Mouse (Mus musculus) embryonic facial prominence, embryonic 11.5 days (tissue): ENCODE results near the gene Rab4a. TPM values are rescaled to one million over a fixed set of nuclear protein-coding genes. Genes with fewer than 3 reads are reported as not detected.

Experiments used
- ATAC-seq: fragments of 200-750 bp; cut with Nextera tagmentation; replicated peaks from 2 replicates; pipeline ENCODE4 v1.8.0; 2017; ENCODE audit warnings: low read depth; ENCODE audit not compliant: insufficient number of reproducible peaks, low FRiP score, low TSS enrichment
- DNase-seq: peaks from one replicate; pipeline ENCODE4 v3.0.0-alpha.2; 2015; ENCODE audit warnings: low spot score
- H3K27ac ChIP-seq: fragments of 300-500 bp; sonication (generic); replicated peaks from 2 replicates; pipeline ENCODE4 v1.5.1; 2014; ENCODE audit warnings: mild to moderate bottlenecking, low read depth, low read length, control low read depth
- H3K27me3 ChIP-seq: fragments of 300-500 bp; sonication (generic); 2 replicates; pipeline ENCODE4 v1.6.1; 2014; ENCODE audit warnings: mild to moderate bottlenecking, low read length, moderate library complexity, mixed read lengths; ENCODE audit not compliant: control insufficient read depth, insufficient read depth
- H3K36me3 ChIP-seq: fragments of 300-500 bp; sonication (generic); replicated peaks from 2 replicates; pipeline ENCODE4 v1.6.1; 2014; ENCODE audit warnings: low read depth, mild to moderate bottlenecking, low read length, moderate library complexity, mixed read lengths; ENCODE audit not compliant: control insufficient read depth, insufficient read depth
- H3K4me1 ChIP-seq: fragments of 300-500 bp; sonication (generic); 2 replicates; pipeline ENCODE4 v1.6.1; 2014; ENCODE audit warnings: low read length, mixed read lengths; ENCODE audit not compliant: control insufficient read depth, insufficient read depth
- H3K4me2 ChIP-seq: fragments of 300-500 bp; sonication (generic); 2 replicates; pipeline ENCODE4 v1.6.1; 2014; ENCODE audit warnings: low read depth, mild to moderate bottlenecking, control low read depth, low read length, moderate library complexity
- H3K4me3 ChIP-seq: fragments of 300-500 bp; sonication (generic); 2 replicates; pipeline ENCODE4 v1.5.1; 2014; ENCODE audit warnings: low read depth, low read length, control low read depth
- H3K9ac ChIP-seq: fragments of 300-500 bp; sonication (generic); replicated peaks from 2 replicates; pipeline ENCODE4 v1.6.1; 2014; ENCODE audit warnings: mild to moderate bottlenecking, control low read depth, low read length
- H3K9me3 ChIP-seq: fragments of 300-500 bp; sonication (generic); replicated peaks from 2 replicates; pipeline ENCODE4 v1.6.1; 2016; ENCODE audit warnings: mild to moderate bottlenecking, low read length, inconsistent platforms, mixed read lengths; ENCODE audit not compliant: control insufficient read depth
- WGBS: fragments of 180-500 bp; shearing (Covaris S2); extraction: QIAGEN DNeasy Blood & Tissue Kit; methylation state at CpG from one replicate; pipeline ENCODE4 v1.1.7; 2014; 5-methylcytosine and 5-hydroxymethylcytosine counted together
- polyA plus RNA-seq: library from polyadenylated mRNA; unstranded; fragments of >200 nt; fragmentation: Nextera tagmentation; extraction: Ambion mirVana; gene quantifications from 2 replicates; pipeline ENCODE4 v1.2.1, GENCODE M21; 2014

The Rab4a gene
- polyA plus RNA-seq, 1 experiment from 2014 or later, result 56.7 TPM

DNA sequence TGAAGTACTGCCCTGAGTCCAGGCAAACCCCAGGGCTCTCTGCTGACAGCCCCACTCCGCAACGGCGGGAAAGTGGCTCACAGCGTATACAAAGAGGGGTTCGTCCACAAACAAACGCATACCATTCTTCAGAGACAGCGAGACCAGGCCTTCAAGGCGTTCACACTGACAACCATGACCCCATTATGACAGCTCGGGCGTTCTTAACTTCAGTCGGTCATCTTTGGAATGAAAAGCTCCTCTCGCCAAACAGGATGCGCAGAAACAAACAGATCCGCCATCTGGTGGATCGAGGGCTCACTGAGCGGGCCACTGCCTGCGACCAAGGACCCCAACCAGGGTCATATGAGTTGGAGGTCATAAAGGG, 52.8 kb downstream of the Rab4a start:
- WGBS, result under 1% methylated on average over 17 of the region's 17 CpGs
- peak overlapping the region; percentile 94 for H3K4me3 ChIP-seq
- peak overlapping the region; percentile 92 for H3K4me2 ChIP-seq
- H3K4me1 ChIP-seq, result no peaks in the 10 kb centered on the region
- peak; percentile 34 for DNase-seq
- H3K27ac ChIP-seq, result no peak overlapping the region
- peak overlapping the region; percentile 76 for H3K9ac ChIP-seq
- no peaks in the 10 kb centered on the region for H3K9me3 ChIP-seq
- ATAC-seq, result 0 out of 2 replicates have a peak, but pooled peaks have one; percentile 10
- no peaks in the 10 kb centered on the region for H3K27me3 ChIP-seq
- H3K36me3 ChIP-seq, result no peaks in the 10 kb centered on the region

DNA sequence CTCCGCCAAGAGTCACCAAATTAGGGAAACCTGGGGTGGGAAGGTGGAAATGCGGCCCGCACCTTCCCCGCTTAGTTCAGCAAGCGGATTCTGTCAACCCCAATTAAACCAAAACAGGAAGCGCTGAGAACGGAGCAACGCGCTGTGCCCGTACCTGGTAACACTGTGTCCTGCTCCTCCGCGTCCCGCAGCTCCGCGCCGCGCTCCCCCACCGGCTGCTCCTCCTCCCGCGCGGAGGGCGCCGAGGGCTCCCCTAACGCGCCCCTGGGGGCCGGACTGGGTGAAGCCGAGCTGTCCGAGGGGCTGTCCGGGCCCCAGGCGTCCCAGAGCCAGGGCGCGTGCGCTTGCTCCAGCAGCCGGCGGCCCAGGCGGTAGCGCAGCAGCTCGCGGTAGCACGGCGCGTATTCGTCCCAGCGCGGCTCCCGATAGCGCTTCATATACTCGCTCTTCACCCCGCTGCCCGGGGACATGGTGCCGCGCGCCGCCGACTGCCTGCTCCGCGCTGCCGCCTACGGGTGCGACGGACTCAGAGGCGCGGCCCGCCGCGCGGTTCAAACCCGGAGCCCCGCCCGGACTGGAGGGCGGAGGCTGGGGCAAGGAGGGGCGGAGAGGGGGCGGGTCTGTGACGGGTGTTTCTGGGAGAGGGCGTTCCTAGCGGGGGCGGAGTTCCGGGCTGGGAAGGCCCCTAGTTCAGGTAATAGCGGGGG, 53.3 kb downstream of the Rab4a start:
- Histone ChIP-seq H3K27me3 (no peaks in the 10 kb centered on the region; the same call in 1 of the 2 replicates), H3K27ac (no peak overlapping the region; the same call in 1 of the 2 replicates), H3K4me3 (peak overlapping the region; percentile 94)

DNA sequence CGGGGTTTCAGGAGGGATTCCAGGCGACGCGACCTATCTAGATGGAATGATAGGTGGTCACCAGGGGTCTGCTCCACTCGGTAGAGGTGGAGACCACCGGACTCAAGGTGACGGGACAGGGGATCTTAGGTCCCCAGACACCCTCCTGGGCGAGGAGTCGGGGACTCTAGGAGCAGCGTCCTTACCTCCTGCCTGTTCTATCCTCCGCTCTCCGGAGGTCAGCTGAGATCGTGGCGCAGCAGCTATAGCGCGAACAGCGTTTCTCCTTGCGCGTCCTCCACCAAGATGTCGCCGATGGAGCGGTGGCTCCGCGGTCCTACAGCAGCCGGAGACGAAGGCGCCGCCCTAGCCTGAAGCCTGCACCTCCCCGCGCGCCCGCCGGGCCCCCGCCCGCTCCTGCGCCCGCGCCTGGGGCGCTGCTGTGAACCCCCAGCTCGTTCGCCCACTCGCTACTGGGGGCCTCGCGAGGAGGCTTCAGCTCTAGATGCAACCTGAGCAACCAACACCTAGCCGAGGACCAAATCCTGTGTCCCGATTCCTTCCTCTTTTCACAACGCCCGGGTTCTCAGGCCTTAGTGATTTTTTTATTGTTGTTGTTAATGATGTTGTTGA, 54.0 kb downstream of the Rab4a start, which contains the start of gene Ccsap:
Gene Ccsap (minus strand): TSS at position 562 of the 612 bp plus-strand sequence.
- Histone ChIP-seq H3K27me3 (no peaks in the 10 kb centered on the region; the same call in 1 of the 2 replicates), H3K4me2 (peak within 1 kb of the TSS; percentile 92), H3K27ac (no peak within 1 kb of the TSS; the same call in 1 of the 2 replicates), H3K9ac (peak within 1 kb of the TSS; percentile 76), H3K4me3 (peak within 1 kb of the TSS; percentile 94), H3K9me3 (no peaks in the 10 kb centered on the region), H3K36me3 (no peaks in the 10 kb centered on the region), H3K4me1 (no peaks in the 10 kb centered on the region)
- DNase-seq (peak; percentile 39), ATAC-seq (peak; percentile 66)
- WGBS, result 2% methylated on average over 48 of the region's 48 CpGs

More for the DNA sequence above, 53.3 kb downstream of the Rab4a start:
- Histone ChIP-seq H3K9me3 (no peaks in the 10 kb centered on the region), H3K9ac (peak overlapping the region; percentile 76), H3K4me2 (peak overlapping the region; percentile 92), H3K36me3 (no peaks in the 10 kb centered on the region), H3K4me1 (no peaks in the 10 kb centered on the region)
- ATAC-seq (peak; percentile 92), DNase-seq (peak; percentile 96)
- under 1% methylated on average over 77 of the region's 79 CpGs for WGBS

DNA sequence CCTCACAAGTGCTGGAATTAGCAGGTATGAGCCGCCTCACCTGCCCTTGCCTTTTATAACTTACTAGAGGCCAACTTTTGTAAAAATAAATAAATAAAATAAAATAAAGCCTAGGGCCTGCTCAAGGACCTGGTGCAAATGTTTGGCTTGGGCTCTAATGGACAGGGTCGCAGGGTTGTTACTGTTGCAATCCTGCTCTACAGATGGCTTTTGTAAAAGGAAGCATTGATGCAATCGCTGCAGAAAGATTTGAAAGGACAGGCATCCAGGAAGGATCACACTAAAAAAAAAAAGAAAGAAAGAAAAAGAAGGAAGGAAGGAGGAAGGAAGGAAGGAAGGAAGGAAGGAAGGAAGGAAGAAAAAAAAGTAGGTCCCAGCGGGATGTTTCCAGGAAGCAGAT, 54.6 kb downstream of the Rab4a start:
- Histone ChIP-seq H3K4me2 (no peak overlapping the region), H3K36me3 (no peaks in the 10 kb centered on the region), H3K4me1 (no peaks in the 10 kb centered on the region), H3K9ac (no peak overlapping the region), H3K4me3 (no peak overlapping the region), H3K9me3 (no peaks in the 10 kb centered on the region), H3K27ac (no peak overlapping the region), H3K27me3 (no peaks in the 10 kb centered on the region; the same call in 1 of the 2 replicates)
- DNase-seq (no peak), ATAC-seq (no peak)
- 78% methylated on average over 4 of the region's 4 CpGs for WGBS

DNA sequence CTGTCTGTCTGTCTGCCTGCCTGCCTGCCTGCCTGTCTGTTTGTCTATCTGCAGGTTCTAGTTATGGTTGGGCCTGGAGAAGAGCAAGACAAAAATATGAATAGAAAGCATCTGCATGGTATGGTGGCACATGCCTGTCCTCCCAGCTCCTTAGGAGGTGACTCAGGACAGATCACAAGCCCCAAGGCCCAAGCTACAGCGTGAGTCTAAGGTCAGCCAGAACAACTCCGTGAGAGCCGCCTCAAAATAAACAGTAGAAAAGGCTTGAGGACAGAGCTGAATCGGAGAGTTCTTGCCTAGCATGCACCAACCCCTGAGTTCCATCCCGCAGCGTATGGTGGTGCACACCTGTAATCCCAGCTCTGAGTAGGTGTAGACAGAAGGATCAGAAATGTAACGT, 60.0 kb downstream of the Rab4a start:
- Histone ChIP-seq H3K27ac (no peak overlapping the region), H3K36me3 (no peaks in the 10 kb centered on the region), H3K9me3 (no peaks in the 10 kb centered on the region), H3K9ac (no peak overlapping the region), H3K4me2 (no peak overlapping the region), H3K4me1 (no peaks in the 10 kb centered on the region), H3K27me3 (no peaks in the 10 kb centered on the region; the same call in 1 of the 2 replicates), H3K4me3 (no peak overlapping the region)
- ATAC-seq (no peak), DNase-seq (no peak)
- WGBS, result 79% methylated on average over 7 of the region's 7 CpGs

DNA sequence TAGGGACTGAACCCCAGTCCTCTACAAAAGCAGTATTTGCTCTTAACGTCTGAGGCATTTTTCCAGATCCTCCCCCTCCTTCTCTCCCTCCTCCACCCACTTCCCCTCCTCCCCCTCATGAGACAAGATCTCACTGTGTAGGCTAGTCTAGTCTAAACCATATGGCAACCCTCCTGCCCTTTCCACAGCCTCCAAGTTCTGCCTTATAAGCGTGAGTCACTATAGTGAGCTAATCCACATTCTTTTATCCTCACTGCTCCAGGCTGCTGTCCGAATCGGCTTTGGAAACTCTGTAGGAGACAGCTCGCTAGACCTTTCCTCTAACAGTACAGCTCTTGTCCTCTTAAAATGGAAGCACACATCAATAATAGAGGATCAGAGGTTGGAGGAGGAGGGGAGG, 61.2 kb downstream of the Rab4a start:
- 24% methylated on average over 5 of the region's 5 CpGs for WGBS
- Histone ChIP-seq H3K27ac (no peak overlapping the region), H3K4me1 (no peaks in the 10 kb centered on the region), H3K9me3 (no peaks in the 10 kb centered on the region), H3K4me2 (no peak overlapping the region), H3K36me3 (no peaks in the 10 kb centered on the region), H3K4me3 (no peak overlapping the region), H3K27me3 (no peaks in the 10 kb centered on the region; the same call in 1 of the 2 replicates), H3K9ac (no peak overlapping the region)
- peak; percentile 31 for DNase-seq
- ATAC-seq, result no peak

DNA sequence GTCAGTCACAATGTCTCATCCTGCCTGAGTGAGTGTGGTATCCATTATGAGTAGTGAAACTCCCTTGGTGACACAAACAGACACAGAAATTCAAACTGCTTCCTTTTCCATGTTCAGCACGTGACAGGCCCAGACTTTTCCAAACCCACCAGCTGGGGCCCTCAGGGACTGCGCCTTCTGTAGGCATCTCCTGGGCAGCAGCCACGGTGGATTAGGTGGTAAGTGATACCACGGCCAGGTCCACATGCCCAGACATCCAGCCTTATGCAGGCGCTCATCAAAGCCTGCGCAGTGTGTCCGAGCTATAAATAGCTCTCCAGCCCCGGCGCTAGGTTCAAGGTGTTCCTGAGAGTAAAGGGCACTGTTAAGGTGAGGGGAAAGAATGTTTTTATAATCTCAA, 66.3 kb downstream of the Rab4a start:
- DNase-seq (no peak), ATAC-seq (no peak)
- Histone ChIP-seq H3K27me3 (no peaks in the 10 kb centered on the region), H3K9me3 (no peaks in the 10 kb centered on the region), H3K4me2 (no peak overlapping the region), H3K36me3 (no peaks in the 10 kb centered on the region), H3K4me3 (no peak overlapping the region), H3K9ac (no peak overlapping the region), H3K27ac (no peak overlapping the region), H3K4me1 (no peaks in the 10 kb centered on the region)
- WGBS, result 68% methylated on average over 9 of the region's 9 CpGs

DNA sequence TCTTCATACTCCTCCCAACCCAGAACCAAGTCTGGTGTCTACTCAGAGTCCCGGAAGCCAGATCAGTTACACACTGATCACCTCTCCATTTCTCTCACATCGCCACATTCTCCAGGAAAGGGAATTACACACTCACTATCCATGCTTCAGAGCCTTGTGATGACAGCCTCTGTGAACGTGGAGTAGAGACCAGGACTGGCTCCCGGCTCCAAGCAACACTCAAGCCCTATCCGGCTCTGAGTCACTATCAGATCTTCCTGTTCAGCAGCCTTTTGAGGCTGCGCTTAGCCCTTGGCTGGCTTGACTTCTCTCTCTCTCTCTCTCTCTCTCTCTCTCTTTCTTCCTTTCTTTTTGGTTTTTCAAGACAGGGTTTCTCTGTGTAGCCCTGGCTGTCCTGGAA, 67.6 kb downstream of the Rab4a start:
- no peaks in the 10 kb centered on the region for H3K27me3 ChIP-seq
- H3K27ac ChIP-seq, result no peak overlapping the region
- no peak overlapping the region for H3K9ac ChIP-seq
- WGBS, result 78% methylated on average over 6 of the region's 6 CpGs
- H3K4me2 ChIP-seq, result no peak overlapping the region
- no peaks in the 10 kb centered on the region for H3K4me1 ChIP-seq
- no peak overlapping the region for H3K4me3 ChIP-seq
- ATAC-seq, result no peak
- no peaks in the 10 kb centered on the region for H3K36me3 ChIP-seq
- no peak for DNase-seq
- no peaks in the 10 kb centered on the region for H3K9me3 ChIP-seq
